Mouse (Mus musculus) forebrain, embryonic 14.5 days (tissue): ENCODE results near the gene Dffa. TPM values are rescaled to one million over a fixed set of nuclear protein-coding genes. Genes with fewer than 3 reads are reported as not detected.
"Not testable (repeated sequence)": the region's sequence is repeated elsewhere in the genome, so short reads cannot be mapped to it uniquely, and the experiment has no call there.

Experiments
- ATAC-seq: fragments of 200-750 bp; cut with Nextera tagmentation; 2 replicates; pipeline ENCODE4 v1.8.0; 2017; ENCODE audit warnings: mild to moderate bottlenecking, moderate library complexity
- DNase-seq: peaks from one replicate; pipeline ENCODE4 v3.0.0-alpha.2; 2015; ENCODE audit warnings: low spot score
- H3K27ac ChIP-seq: fragments of 300-500 bp; sonication (generic); 2 replicates; pipeline ENCODE4 v1.5.1; 2014; ENCODE audit warnings: low read depth, mild to moderate bottlenecking, control low read depth, low read length, moderate library complexity
- H3K27me3 ChIP-seq: fragments of 300-500 bp; sonication (generic); replicated peaks from 2 replicates; pipeline ENCODE4 v1.6.1; 2014; ENCODE audit warnings: low read length, control low read depth, mixed read lengths; ENCODE audit not compliant: control insufficient read depth, insufficient read depth
- H3K36me3 ChIP-seq: fragments of 300-500 bp; sonication (generic); 2 replicates; pipeline ENCODE4 v1.6.1; 2014; ENCODE audit warnings: low read length, control low read depth; ENCODE audit not compliant: control insufficient read depth, insufficient read depth
- H3K4me1 ChIP-seq: fragments of 300-500 bp; sonication (generic); 2 replicates; pipeline ENCODE4 v1.6.1; 2014; ENCODE audit warnings: antibody characterized with exemption, low read length, control low read depth; ENCODE audit not compliant: control insufficient read depth, insufficient read depth
- H3K4me2 ChIP-seq: fragments of 300-500 bp; sonication (generic); 2 replicates; pipeline ENCODE4 v1.6.1; 2014; ENCODE audit warnings: mild to moderate bottlenecking, control low read depth, low read length
- H3K4me3 ChIP-seq: fragments of 300-500 bp; sonication (generic); 2 replicates; pipeline ENCODE4 v1.5.1; 2014; ENCODE audit warnings: low read depth, low read length, control low read depth
- H3K9ac ChIP-seq: fragments of 300-500 bp; sonication (generic); 2 replicates; pipeline ENCODE4 v1.6.1; 2014; ENCODE audit warnings: mild to moderate bottlenecking, low read length, control low read depth, moderate library complexity
- H3K9me3 ChIP-seq: fragments of 300-500 bp; sonication (generic); replicated peaks from 2 replicates; pipeline ENCODE4 v1.6.1; 2016; ENCODE audit warnings: low read length, control low read depth, mixed read lengths; ENCODE audit not compliant: control insufficient read depth
- WGBS: fragments of 180-500 bp; shearing (Covaris S2); extraction: QIAGEN DNeasy Blood & Tissue Kit; methylation state at CpG from one replicate; pipeline ENCODE4 v1.1.7; 2014; 5-methylcytosine and 5-hydroxymethylcytosine counted together
- polyA plus RNA-seq: library from polyadenylated mRNA; unstranded; fragments of >200 nt; fragmentation: Nextera tagmentation; extraction: Ambion mirVana; gene quantifications from 2 replicates; pipeline ENCODE4 v1.2.1, GENCODE M21; 2014

Gene Dffa
- polyA plus RNA-seq, 1 experiment from 2014 or later, result 17.8 TPM

GRCm38 (mm10) chr4:149081528-149081927, 22.4 kb upstream of the Dffa start:
- peak; percentile 31 for DNase-seq
- no peaks in the 10 kb centered on the region for H3K36me3 ChIP-seq
- H3K9me3 ChIP-seq, result no peaks in the 10 kb centered on the region
- no peak overlapping the region for H3K27ac ChIP-seq
- no peaks in the 10 kb centered on the region for H3K27me3 ChIP-seq
- H3K9ac ChIP-seq, result no peak overlapping the region
- no peak for ATAC-seq
- H3K4me3 ChIP-seq, result no peak overlapping the region
- H3K4me1 ChIP-seq, result peaks cover 3% of the 10 kb centered on the region; the same call in 1 of the 2 replicates
- WGBS, result 66% methylated on average over 17 of the region's 17 CpGs
- no peak overlapping the region for H3K4me2 ChIP-seq

GRCm38 (mm10) chr4:149085381-149085780, 18.6 kb upstream of the Dffa start:
- peaks cover 3% of the 10 kb centered on the region; the same call in 1 of the 2 replicates for H3K4me1 ChIP-seq
- H3K4me3 ChIP-seq, result no peak overlapping the region
- no peak for DNase-seq
- no peak overlapping the region for H3K27ac ChIP-seq
- H3K27me3 ChIP-seq, result no peaks in the 10 kb centered on the region
- ATAC-seq, result no peak
- no peak overlapping the region for H3K9ac ChIP-seq
- H3K4me2 ChIP-seq, result no peak overlapping the region
- H3K36me3 ChIP-seq, result no peaks in the 10 kb centered on the region
- WGBS, result 82% methylated on average over 5 of the region's 5 CpGs
- H3K9me3 ChIP-seq, result no peaks in the 10 kb centered on the region

GRCm38 (mm10) chr4:149091364-149091763, 12.6 kb upstream of the Dffa start:
- no peaks in the 10 kb centered on the region for H3K9me3 ChIP-seq
- no peaks in the 10 kb centered on the region for H3K4me1 ChIP-seq
- H3K4me2 ChIP-seq, result no peak overlapping the region
- H3K27ac ChIP-seq, result no peak overlapping the region
- WGBS, result 91% methylated on average over 8 of the region's 8 CpGs
- DNase-seq (no peak), ATAC-seq (no peak)
- no peaks in the 10 kb centered on the region for H3K27me3 ChIP-seq
- H3K9ac ChIP-seq, result no peak overlapping the region
- no peak overlapping the region for H3K4me3 ChIP-seq
- peaks cover 13% of the 10 kb centered on the region for H3K36me3 ChIP-seq

GRCm38 (mm10) chr4:149097956-149098355, 6.0 kb upstream of the Dffa start:
- H3K9me3 ChIP-seq, result no peaks in the 10 kb centered on the region
- H3K4me2 ChIP-seq, result peak overlapping the region; percentile 96; the same call in 1 of the 2 replicates
- H3K4me3 ChIP-seq, result no peak overlapping the region
- peaks cover 6% of the 10 kb centered on the region for H3K4me1 ChIP-seq
- DNase-seq (no peak), ATAC-seq (no peak)
- H3K36me3 ChIP-seq, result peaks cover 7% of the 10 kb centered on the region
- H3K9ac ChIP-seq, result no peak overlapping the region
- 86% methylated on average over 3 of the region's 3 CpGs for WGBS
- H3K27ac ChIP-seq, result no peak overlapping the region
- no peaks in the 10 kb centered on the region for H3K27me3 ChIP-seq

- peak overlapping the region; percentile 89 for H3K9ac ChIP-seq
- no peak for ATAC-seq
- DNase-seq, result no peak
- WGBS, result 19% methylated on average over 11 of the region's 11 CpGs
- no peaks in the 10 kb centered on the region for H3K27me3 ChIP-seq
- H3K36me3 ChIP-seq, result peaks cover 4% of the 10 kb centered on the region; the same call in 1 of the 2 replicates
- H3K4me1 ChIP-seq, result peaks cover 6% of the 10 kb centered on the region
- peak overlapping the region; percentile 96 for H3K4me2 ChIP-seq
- peak overlapping the region; percentile 95 for H3K4me3 ChIP-seq
- no peak overlapping the region for H3K27ac ChIP-seq
- H3K9me3 ChIP-seq, result no peaks in the 10 kb centered on the region
Measured at GRCm38 (mm10) chr4:149098571-149098970, 5.4 kb upstream of the Dffa start.

- DNase-seq, result peak; percentile 96
- peaks cover 7% of the 10 kb centered on the region for H3K4me1 ChIP-seq
- H3K4me2 ChIP-seq, result peak within 1 kb of the TSS; percentile 96
- H3K36me3 ChIP-seq, result no peaks in the 10 kb centered on the region
- H3K27ac ChIP-seq, result peak within 1 kb of the TSS; percentile 33; the same call in 1 of the 2 replicates
- H3K4me3 ChIP-seq, result peak within 1 kb of the TSS; percentile 95
- ATAC-seq, result peak; percentile 78
- no peaks in the 10 kb centered on the region for H3K27me3 ChIP-seq
- peak within 1 kb of the TSS; percentile 89 for H3K9ac ChIP-seq
- H3K9me3 ChIP-seq, result no peaks in the 10 kb centered on the region
- under 1% methylated on average over 49 of the region's 50 CpGs for WGBS
Measured at GRCm38 (mm10) chr4:149099369-149100017, 4.5 kb upstream of the Dffa start, which contains the start of gene Pex14. Pex14 (minus strand) TSS chr4:149099876.

GRCm38 (mm10) chr4:149100449-149100848, 3.5 kb upstream of the Dffa start:
- H3K4me1 ChIP-seq, result peaks cover 12% of the 10 kb centered on the region
- not testable (repeated sequence) for H3K4me2 ChIP-seq, H3K9me3 ChIP-seq, H3K27me3 ChIP-seq, DNase-seq, H3K36me3 ChIP-seq, H3K4me3 ChIP-seq, ATAC-seq, H3K9ac ChIP-seq, H3K27ac ChIP-seq
- 88% methylated on average over 12 of the region's 12 CpGs for WGBS

GRCm38 (mm10) chr4:149101456-149101855, 2.5 kb upstream of the Dffa start:
- Histone ChIP-seq H3K4me1 (peaks cover 12% of the 10 kb centered on the region), H3K4me2 (no peak overlapping the region), H3K27me3 (no peaks in the 10 kb centered on the region), H3K9ac (no peak overlapping the region), H3K4me3 (no peak overlapping the region), H3K36me3 (peaks cover 4% of the 10 kb centered on the region), H3K9me3 (no peaks in the 10 kb centered on the region), H3K27ac (no peak overlapping the region)
- 88% methylated on average over 3 of the region's 3 CpGs for WGBS
- ATAC-seq, result no peak
- no peak for DNase-seq

- not testable (repeated sequence) for H3K4me3 ChIP-seq, H3K4me1 ChIP-seq, DNase-seq, H3K27me3 ChIP-seq, H3K27ac ChIP-seq, H3K9me3 ChIP-seq, H3K4me2 ChIP-seq, H3K9ac ChIP-seq, ATAC-seq
- H3K36me3 ChIP-seq, result peaks cover 22% of the 10 kb centered on the region; the same call in 1 of the 2 replicates
- WGBS, result 82% methylated on average over 12 of the region's 12 CpGs
Measured at GRCm38 (mm10) chr4:149119978-149120562, 16.1 kb downstream of the Dffa start.
